Mouse (Mus musculus) lung, postnatal 25 days (tissue): ENCODE measurements around the gene Fbxo3.
"Not testable (repeated sequence)": the region's sequence is repeated elsewhere in the genome, so short reads cannot be mapped to it uniquely, and the experiment has no call there.

Experiments used
- DNase-seq: peaks from one replicate; pipeline ENCODE4 v3.0.0; 2022; ENCODE audit warnings: low spot score

Fbxo3 gene

DNA sequence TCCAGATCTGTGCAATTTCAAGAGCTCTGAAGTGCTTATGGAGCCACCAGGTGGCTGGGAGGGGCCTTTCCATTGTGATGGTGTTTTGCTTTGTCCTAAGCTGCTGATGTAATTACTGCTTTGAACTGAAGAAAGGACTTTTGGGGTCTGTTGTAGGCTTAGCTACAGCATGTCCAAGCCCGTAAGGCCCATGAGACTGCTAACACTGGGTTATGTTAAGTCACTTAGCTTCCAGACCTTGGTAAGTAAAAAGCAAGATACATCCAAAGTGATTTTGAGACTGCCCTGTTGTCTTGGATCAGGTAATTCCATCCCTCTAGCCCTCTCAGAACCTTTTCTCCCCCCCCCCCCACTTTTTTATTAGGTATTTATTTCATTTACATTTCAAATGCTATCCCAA is 69.3 kb downstream of the Fbxo3 start:
- not testable (repeated sequence) for DNase-seq

DNA sequence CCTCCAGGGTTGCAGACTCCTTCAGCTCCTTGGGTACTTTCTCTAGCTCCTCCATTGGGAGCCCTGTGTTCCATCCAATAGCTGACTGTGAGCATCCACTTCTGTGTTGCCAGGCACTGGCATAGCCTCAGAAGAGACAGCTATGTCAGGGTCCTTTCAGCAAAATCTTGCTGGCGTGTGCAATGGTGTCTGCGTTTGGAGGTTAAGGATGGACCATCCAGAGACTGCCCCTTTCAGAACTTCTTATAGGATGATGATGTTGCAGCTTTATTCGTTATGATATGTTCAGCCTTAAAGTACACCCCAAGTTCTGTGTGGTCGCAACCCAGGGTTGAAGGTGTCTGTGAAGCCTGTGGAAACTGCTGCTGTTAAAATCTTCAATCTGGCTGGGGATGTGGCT is 69.9 kb downstream of the Fbxo3 start:
- not testable (repeated sequence) for DNase-seq

DNA sequence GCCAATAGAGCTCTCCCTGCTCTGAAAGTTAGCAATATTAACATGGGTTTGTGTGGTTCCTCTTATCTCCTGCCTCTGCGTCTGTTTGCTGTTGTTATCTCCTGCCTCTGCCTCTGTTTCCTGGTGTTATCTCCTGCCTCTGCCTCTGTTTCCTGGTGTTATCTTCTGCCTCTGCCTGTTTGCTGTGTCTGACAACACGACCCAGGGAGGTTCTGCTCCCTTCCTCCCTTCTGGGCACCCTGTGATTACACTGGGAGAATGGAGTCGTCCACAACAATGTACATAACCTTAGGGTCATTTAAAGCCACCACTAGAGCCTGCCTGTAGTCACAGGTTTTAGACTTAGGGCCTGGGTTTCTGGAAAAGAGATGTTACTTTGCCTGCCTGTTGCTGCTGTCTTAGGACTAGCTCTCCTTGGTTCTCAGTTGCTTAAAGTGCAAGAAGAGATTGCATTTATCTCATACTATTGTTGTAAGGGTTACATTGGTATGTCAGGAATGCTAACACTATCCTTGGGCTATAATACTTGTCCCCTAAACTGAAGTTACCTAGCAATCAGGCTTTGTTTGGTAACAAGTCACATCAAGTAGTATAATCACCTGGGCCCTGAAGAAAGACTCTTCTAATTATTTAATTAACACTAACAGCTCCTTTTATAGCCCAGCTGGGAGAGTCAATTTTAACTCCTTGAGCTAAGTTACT is 71.2 kb downstream of the Fbxo3 start:
- DNase-seq, result no peak

DNA sequence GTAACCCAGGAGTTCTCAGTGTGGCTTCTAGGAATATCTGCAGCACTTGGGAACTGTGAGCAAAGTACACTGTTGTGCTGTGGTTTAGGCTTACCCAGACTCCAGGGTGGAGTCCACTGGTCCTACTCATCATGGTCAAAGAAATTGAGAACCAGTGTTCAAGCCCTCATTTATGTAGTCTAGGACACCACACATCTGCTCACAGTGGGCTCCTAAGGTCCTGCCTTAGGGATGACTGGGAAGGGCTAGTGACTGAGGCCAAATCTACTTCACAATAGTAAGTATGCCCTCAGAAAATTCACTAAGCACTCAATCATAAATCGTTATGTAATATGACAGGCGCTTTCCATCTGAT is 71.7 kb downstream of the Fbxo3 start:
- DNase-seq, result no peak

DNA sequence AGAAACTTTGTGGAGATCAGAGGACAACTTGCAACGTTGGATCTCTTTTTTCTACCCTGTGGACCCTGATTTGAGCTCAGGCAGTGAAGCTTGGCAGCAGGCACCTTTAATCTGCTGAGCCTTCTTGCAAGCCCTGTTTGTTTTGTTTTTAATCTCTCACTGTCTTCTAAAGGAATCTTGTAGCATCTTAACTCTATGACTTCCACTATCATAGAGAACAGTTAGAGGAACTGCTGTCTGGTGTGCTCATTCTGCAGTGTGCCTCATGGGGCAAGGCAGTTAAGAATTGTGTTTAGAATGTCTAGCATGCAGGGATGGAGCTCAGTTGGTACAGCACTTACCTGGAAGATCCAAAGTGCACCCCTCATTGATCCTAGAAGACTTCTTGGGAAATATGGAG is 72.4 kb downstream of the Fbxo3 start:
- DNase-seq, result no peak

DNA sequence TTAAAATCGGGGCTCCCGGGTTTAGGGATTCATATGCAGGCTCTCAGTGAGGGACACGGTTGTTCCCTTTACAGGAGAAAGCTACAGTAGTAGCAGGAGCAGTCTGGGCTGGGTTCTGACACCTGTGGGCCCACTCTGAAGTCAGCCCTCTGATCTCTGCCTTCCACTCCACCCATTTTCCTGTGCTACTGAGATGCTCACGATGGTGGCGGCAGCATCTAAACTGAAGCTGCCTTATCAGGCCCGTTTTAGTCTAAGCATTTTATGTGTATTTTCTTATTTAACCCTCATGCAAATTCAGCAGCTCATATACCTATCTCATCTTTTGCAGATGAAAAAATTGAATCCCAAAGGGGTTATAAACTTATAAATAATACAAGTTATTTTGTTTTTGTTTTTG is 77.3 kb downstream of the Fbxo3 start:
- no peak for DNase-seq

DNA sequence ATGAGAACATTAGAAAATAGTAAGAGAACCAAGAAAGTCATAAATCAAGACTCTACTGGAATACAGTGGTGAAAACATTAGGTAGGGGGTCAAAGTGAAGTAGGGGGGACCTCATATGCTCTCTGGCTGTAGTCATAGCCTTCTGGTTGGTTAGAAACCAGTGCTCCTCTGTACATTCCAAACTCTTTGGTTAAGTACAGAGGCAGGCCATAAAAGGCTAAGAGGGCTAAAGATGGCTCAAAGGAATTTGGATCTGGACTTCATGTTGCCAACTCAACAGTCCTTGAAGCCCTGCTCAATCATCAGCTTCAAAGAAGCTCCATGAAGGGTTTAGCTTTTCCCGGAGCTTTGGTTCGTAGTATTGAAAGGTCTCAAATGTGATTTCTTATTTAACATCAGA is 81.5 kb downstream of the Fbxo3 start:
- not testable (repeated sequence) for DNase-seq

DNA sequence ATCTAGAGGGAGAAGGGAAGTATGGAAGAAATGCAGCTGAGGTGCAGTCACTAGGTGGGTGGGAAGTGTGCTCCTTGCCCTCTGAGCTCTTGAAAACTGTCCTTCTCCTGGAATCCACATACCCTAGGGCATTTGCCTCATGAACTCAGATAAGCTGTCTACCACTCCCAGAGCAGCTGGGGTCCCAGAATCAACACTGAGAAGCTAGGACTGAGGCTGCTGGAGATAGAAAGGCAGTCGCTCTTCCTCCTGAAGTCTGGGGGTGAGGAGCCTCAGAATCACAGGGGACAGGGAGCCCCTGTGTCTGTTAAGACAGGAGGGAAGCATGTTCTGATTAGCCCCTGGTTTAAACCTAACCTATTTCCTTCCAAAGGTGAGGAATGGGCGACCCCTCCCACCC is 82.0 kb downstream of the Fbxo3 start:
- DNase-seq, result no peak

DNA sequence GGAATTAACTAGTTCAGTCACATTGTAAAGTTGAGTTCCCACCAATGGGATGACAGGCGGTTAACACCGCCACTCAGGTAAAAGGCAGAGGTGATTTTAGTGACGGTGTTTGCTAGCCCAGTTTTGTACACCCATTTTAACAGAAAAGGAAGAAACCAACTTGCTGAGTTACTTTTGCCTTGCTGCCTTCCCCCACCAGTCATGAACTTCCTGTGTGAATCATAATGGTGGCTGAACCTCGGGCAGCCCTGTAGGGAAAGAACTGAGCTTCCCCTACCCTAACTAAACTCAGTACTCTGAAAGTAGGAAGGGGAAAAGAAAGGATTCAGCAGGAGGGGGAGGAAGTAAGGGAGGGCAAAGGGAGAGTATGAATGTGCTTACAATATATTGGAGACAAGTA is 82.5 kb downstream of the Fbxo3 start:
- no peak for DNase-seq

DNA sequence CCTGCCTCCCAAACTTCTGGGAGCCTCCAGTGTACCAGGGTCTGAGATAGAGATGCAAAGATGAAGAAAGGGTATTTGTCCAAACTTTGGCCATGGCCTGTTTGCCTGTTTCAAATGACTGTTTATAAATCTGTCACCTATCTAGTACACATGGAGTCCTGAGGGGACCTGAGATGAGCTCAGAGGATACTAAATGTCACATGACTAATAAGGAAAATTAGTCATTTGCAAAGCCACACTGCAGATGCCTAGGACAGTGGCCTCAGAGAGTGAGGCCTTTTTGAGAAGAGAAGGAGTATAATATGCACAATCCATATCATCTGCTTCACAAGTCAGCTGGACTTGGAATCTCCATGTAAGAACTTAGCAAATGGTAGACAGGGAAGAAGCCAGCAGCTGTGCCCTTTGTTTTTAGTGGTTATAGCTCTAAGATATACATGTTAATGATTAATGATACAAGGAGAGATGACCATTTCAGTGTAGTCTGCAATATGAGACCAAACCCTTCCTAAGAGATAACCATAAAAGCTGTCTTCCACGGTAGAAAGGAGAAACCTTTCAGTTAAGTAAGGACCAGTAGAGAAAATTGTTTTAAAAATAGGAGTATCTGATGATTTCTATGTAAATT is 83.8 kb downstream of the Fbxo3 start:
- not testable (repeated sequence) for DNase-seq
